Mouse (Mus musculus): Measurements from ENCODE around the gene Fam183b.

DNA sequence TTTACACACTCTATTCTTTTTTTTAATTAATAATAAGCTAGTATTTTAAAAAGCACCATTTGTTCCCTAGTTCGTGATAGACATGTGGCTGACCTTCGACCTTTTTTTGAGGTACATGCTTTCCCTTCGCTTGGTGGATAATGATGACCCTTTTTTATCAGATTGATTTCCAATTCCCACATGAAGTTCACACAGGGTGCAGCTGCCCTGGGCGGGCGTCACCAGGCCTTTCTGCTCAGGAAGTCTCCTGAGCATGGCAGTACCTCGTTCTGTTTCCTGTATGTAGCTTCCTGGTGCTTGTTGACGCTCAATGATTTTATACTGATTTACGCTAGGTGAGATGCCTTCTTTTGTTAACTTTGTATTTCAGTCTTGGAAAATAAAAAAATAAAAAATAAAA, 13.4 kb downstream of the Fam183b start:
- TF ChIP-seq MAFK (IDR thresholded peaks at IDR 0.05; ENCODE audit: insufficient read depth, low read depth, low read length): no peak
- TF ChIP-seq ZNF384 (IDR thresholded peaks at IDR 0.05; ENCODE audit: low read depth, low read length): no peak

Data from ES-E14 (cell line).